Mouse (Mus musculus): ENCODE measurements around the gene Racgap1. TPM values are rescaled to one million over a fixed set of nuclear protein-coding genes. Genes with fewer than 3 reads are reported as not detected.

Gene Racgap1
- polyA plus RNA-seq, 1 experiment from 2014 or later: 75.7 TPM

DNA sequence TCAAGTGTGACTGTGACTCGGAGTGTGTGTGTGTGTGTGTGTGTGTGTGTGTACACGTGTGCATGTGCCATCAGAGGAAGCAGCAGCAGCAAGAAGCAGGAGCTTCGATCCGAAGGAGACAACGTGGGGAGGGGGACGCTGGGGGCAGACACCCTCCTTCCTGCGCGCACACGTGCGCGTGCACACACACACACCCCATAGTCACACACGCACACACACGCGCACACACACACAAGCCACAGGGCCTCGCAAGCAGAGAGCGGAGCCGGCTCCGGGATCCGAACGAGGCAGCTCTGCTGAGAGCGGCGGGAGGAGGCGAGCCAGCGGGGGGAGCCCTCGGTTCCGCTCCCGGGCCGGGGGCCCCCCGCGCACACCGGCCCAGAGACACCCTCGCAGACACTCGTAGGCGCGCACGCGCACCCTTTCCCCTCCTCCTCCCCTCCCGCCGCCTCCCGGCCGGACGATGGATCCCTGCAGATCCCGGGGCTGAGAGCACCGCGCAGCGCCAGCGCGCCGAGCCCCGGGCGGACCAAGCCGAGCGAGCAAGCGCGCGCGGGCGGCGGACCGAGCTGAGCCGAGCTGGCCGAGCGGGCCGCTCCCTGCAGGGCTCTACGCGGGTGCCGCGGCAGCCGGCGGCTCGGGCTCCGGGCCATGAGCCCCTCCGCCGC, 18.8 kb upstream of the Racgap1 start, which contains the start of gene Asic1:
TSS of gene Asic1 (plus strand) at position 215 of the 668 bp plus-strand sequence.
- peak; percentile 84 for ATAC-seq (ENCODE audit: low read depth)
- Histone ChIP-seq H3K9ac (ENCODE audit: low read depth, low read length) (peak within 1 kb of the TSS; percentile 67), H3K4me2 (ENCODE audit: low read depth, low read length) (peak within 1 kb of the TSS; percentile 98), H3K27me3 (replicated peaks; ENCODE audit: control insufficient read depth, insufficient read depth, low read length) (peaks cover 61% of the 10 kb centered on the region), H3K27ac (replicated peaks; ENCODE audit: low read depth, low read length) (no peak within 1 kb of the TSS), H3K9me3 (ENCODE audit: control insufficient read depth, low read length) (no peaks in the 10 kb centered on the region), H3K4me3 (ENCODE audit: low read depth, low read length) (peak within 1 kb of the TSS; percentile 65), H3K36me3 (ENCODE audit: control insufficient read depth, insufficient read depth, low read length) (no peaks in the 10 kb centered on the region), H3K4me1 (ENCODE audit: control insufficient read depth, insufficient read depth, low read length) (no peaks in the 10 kb centered on the region)
- 2% methylated on average over 13 of the region's 74 CpGs for WGBS
- DNase-seq (ENCODE audit: low spot score): peak; percentile 71

- 0% methylated on average over 1 of the region's 1 CpGs for WGBS
- DNase-seq (ENCODE audit: low spot score) (no peak), ATAC-seq (ENCODE audit: low read depth) (no peak)
- Histone ChIP-seq H3K9me3 (ENCODE audit: control insufficient read depth, low read length) (no peaks in the 10 kb centered on the region), H3K4me2 (ENCODE audit: low read depth, low read length) (0 out of 2 replicates have a peak overlapping the region, but pooled peaks have one; percentile 98), H3K9ac (ENCODE audit: low read depth, low read length) (no peak overlapping the region), H3K36me3 (ENCODE audit: control insufficient read depth, insufficient read depth, low read length) (no peaks in the 10 kb centered on the region), H3K27me3 (replicated peaks; ENCODE audit: control insufficient read depth, insufficient read depth, low read length) (peaks cover 64% of the 10 kb centered on the region), H3K27ac (replicated peaks; ENCODE audit: low read depth, low read length) (no peak overlapping the region), H3K4me3 (ENCODE audit: low read depth, low read length) (no peak overlapping the region), H3K4me1 (ENCODE audit: control insufficient read depth, insufficient read depth, low read length) (peaks cover under 1% of the 10 kb centered on the region; the same call in 1 of the 2 replicates)
Observed at GRCm38 (mm10) chr15:99669392-99669791, 17.9 kb upstream of the Racgap1 start.

DNA sequence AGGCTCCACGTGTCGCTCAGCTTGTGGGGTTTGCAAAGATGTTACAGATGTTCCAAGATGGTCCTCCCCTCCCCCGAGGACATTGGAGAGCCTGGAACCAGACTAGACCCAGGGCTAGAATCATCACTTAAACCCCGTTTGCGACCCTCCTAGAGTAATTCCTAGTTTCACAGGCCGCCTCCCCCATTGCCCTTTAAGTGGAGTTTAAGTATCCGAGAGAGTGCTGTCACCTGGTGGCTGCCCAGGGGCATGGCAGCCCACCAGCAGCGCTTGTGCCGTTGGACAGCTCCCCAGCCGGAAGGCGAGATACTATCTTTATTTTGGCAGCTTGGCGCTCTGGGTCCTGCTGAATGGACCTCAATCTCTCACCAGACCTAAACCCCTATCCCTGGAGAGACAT, 17.4 kb upstream of the Racgap1 start:
- Histone ChIP-seq H3K27me3 (replicated peaks; ENCODE audit: control insufficient read depth, insufficient read depth, low read length) (peaks cover 67% of the 10 kb centered on the region), H3K27ac (replicated peaks; ENCODE audit: low read depth, low read length) (no peak overlapping the region), H3K4me1 (ENCODE audit: control insufficient read depth, insufficient read depth, low read length) (peaks cover 6% of the 10 kb centered on the region), H3K9me3 (ENCODE audit: control insufficient read depth, low read length) (no peaks in the 10 kb centered on the region), H3K4me2 (ENCODE audit: low read depth, low read length) (no peak overlapping the region; the same call in 1 of the 2 replicates), H3K4me3 (ENCODE audit: low read depth, low read length) (no peak overlapping the region), H3K9ac (ENCODE audit: low read depth, low read length) (no peak overlapping the region), H3K36me3 (ENCODE audit: control insufficient read depth, insufficient read depth, low read length) (no peaks in the 10 kb centered on the region)
- DNase-seq (ENCODE audit: low spot score) (peak; percentile 89), ATAC-seq (ENCODE audit: low read depth) (no peak)
- 1% methylated on average over 12 of the region's 12 CpGs for WGBS

DNA sequence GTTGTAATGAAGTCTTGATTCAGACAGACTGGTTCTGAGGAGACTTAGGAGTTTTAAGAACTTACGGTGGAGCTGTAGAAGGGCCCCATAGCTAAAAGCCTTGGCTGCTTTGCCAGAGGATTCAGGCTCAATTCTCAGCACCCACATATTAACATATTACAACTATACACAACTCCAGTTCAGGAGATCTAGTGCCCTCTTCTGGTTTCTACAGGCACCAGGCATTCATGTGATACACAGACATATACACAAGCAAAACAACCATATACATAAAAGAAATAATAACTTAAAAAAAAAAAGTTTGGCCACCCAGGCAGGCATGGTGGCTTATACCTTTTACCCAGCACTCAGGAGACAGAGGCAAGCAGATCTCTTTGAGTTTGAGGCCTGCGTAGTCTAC, 16.1 kb upstream of the Racgap1 start:
- Histone ChIP-seq H3K4me2 (ENCODE audit: low read depth, low read length) (no peak overlapping the region), H3K4me1 (ENCODE audit: control insufficient read depth, insufficient read depth, low read length) (peaks cover 7% of the 10 kb centered on the region), H3K4me3 (ENCODE audit: low read depth, low read length) (no peak overlapping the region), H3K9ac (ENCODE audit: low read depth, low read length) (no peak overlapping the region), H3K36me3 (ENCODE audit: control insufficient read depth, insufficient read depth, low read length) (no peaks in the 10 kb centered on the region), H3K27ac (replicated peaks; ENCODE audit: low read depth, low read length) (no peak overlapping the region), H3K27me3 (replicated peaks; ENCODE audit: control insufficient read depth, insufficient read depth, low read length) (peaks cover 62% of the 10 kb centered on the region), H3K9me3 (ENCODE audit: control insufficient read depth, low read length) (no peaks in the 10 kb centered on the region)
- WGBS: 100% methylated on average over 2 of the region's 2 CpGs
- no peak for DNase-seq (ENCODE audit: low spot score)
- ATAC-seq (ENCODE audit: low read depth): no peak

DNA sequence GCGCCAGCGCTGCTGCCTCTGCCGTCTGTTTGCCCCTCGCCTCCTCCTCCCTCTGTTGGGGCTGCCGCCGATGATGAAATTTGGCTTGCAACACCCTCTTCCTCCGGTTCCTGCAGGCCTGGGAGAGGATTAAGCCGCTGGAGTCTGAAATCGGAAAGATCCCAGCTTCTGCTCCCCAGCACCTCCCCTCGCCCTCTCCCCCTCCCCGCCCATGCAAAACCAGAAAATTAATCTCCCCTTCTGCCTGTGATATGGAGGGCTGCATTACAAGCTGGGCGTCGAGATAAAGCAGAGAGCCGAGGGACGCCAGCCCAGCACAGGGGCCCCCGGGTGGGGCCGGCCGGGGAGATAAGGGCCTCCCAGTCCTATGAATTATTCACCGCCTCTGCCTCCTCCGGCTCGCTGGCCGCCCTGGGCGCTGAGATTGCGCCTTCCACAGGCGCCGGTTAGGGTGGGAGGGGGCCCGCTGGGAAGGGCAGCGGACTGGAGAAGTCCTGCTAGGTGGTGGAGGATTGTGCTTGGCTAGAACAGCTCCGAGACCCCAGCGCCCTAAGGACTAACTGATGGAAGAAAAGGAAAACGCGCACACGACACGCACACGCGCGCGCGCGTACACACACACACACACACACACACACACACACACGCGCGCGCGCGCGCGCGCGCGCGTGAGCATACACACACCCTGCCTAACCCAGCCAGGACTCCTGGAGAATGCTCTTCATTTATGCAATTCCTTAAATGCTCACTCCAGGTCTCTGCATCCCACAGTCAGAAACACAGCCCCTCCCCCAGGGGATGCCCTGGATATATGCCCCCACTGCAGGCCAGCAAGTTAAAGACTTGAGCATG, 13.4 kb upstream of the Racgap1 start:
- H3K9me3 ChIP-seq (ENCODE audit: control insufficient read depth, low read length): no peaks in the 10 kb centered on the region
- ATAC-seq (ENCODE audit: low read depth) (peak; percentile 61), DNase-seq (ENCODE audit: low spot score) (peak; percentile 86)
- H3K9ac ChIP-seq (ENCODE audit: low read depth, low read length): peak overlapping the region; percentile 58
- whole genome bisulfite sequencing: under 1% methylated on average over 44 of the region's 52 CpGs
- no peaks in the 10 kb centered on the region for H3K36me3 ChIP-seq (ENCODE audit: control insufficient read depth, insufficient read depth, low read length)
- H3K4me2 ChIP-seq (ENCODE audit: low read depth, low read length): peak overlapping the region; percentile 79
- peak overlapping the region; percentile 3; the same call in 1 of the 2 replicates for H3K27ac ChIP-seq (replicated peaks; ENCODE audit: low read depth, low read length)
- H3K4me1 ChIP-seq (ENCODE audit: control insufficient read depth, insufficient read depth, low read length): peaks cover 7% of the 10 kb centered on the region
- H3K4me3 ChIP-seq (ENCODE audit: low read depth, low read length): peak overlapping the region; percentile 43
- peaks cover 40% of the 10 kb centered on the region for H3K27me3 ChIP-seq (replicated peaks; ENCODE audit: control insufficient read depth, insufficient read depth, low read length)

GRCm38 (mm10) chr15:99663964-99664599, 12.6 kb upstream of the Racgap1 start:
- DNase-seq (ENCODE audit: low spot score) (peak; percentile 58), ATAC-seq (ENCODE audit: low read depth) (peak; percentile 38)
- no peak overlapping the region for H3K27ac ChIP-seq (replicated peaks; ENCODE audit: low read depth, low read length)
- peaks cover 7% of the 10 kb centered on the region for H3K4me1 ChIP-seq (ENCODE audit: control insufficient read depth, insufficient read depth, low read length)
- H3K27me3 ChIP-seq (replicated peaks; ENCODE audit: control insufficient read depth, insufficient read depth, low read length): peaks cover 32% of the 10 kb centered on the region
- H3K4me2 ChIP-seq (ENCODE audit: low read depth, low read length): peak overlapping the region; percentile 79
- WGBS: 3% methylated on average over 17 of the region's 17 CpGs
- peak overlapping the region; percentile 43 for H3K4me3 ChIP-seq (ENCODE audit: low read depth, low read length)
- H3K9me3 ChIP-seq (ENCODE audit: control insufficient read depth, low read length): no peaks in the 10 kb centered on the region
- peak overlapping the region; percentile 58 for H3K9ac ChIP-seq (ENCODE audit: low read depth, low read length)
- H3K36me3 ChIP-seq (ENCODE audit: control insufficient read depth, insufficient read depth, low read length): no peaks in the 10 kb centered on the region

DNA sequence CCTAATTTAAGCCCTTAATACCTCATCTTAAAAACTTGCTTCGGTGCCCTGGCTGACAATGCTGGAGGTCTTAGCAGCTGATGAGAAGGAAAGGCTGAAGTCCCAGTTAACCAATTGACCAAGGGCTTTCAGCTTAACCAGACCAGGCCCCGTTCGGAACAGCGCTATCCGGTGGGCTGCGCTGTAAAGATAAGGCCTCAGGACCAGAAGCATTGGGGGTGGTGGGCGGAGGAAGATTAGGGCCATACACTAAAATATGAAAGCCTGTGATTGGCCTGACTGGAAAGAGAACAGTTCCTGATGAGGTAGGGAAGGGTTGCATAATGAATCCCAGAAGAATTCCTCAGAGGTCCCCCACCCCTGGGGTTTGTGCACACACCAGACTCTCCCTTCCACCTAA, 10.9 kb upstream of the Racgap1 start:
- no peaks in the 10 kb centered on the region for H3K36me3 ChIP-seq (ENCODE audit: control insufficient read depth, insufficient read depth, low read length)
- peaks cover 7% of the 10 kb centered on the region for H3K4me1 ChIP-seq (ENCODE audit: control insufficient read depth, insufficient read depth, low read length)
- no peak overlapping the region for H3K27ac ChIP-seq (replicated peaks; ENCODE audit: low read depth, low read length)
- H3K4me2 ChIP-seq (ENCODE audit: low read depth, low read length): no peak overlapping the region
- 49% methylated on average over 7 of the region's 7 CpGs for WGBS
- H3K27me3 ChIP-seq (replicated peaks; ENCODE audit: control insufficient read depth, insufficient read depth, low read length): peaks cover 27% of the 10 kb centered on the region
- no peak for DNase-seq (ENCODE audit: low spot score)
- H3K4me3 ChIP-seq (ENCODE audit: low read depth, low read length): no peak overlapping the region
- no peaks in the 10 kb centered on the region for H3K9me3 ChIP-seq (ENCODE audit: control insufficient read depth, low read length)
- no peak overlapping the region for H3K9ac ChIP-seq (ENCODE audit: low read depth, low read length)
- ATAC-seq (ENCODE audit: low read depth): no peak

DNA sequence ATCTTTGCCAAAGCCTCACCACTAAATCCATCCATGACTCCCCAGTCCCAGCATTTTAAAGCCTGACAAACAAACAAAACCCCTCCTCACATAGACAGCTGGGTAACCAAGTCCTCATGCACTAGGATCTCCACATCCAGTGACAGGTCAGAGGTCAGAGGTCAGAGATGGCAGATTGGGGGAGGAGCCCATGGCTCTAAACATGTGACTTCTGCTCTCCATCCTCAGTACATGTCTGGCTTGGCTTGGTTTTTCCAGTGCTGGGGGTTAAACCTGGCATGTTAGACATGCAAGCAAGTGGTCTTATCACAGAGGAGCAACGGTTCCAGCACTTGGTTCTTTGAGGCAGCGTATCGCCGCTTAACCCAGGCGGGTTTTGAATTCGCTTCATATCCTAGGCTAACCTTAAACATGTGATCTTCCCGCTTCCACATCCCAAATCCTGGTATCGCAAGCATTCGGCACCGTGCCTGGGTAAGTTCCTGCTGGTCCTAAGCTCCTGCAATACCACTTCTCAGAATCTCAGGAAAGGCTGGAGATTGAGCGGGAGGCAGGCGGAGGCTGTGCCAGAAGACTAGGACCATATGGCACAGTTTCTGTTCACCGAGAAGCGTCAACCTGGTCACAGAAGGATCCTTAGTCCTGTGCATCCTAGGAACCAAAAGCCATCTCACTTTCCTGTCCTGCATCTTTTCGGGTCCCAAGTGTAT, 9.8 kb upstream of the Racgap1 start:
- Histone ChIP-seq H3K4me1 (ENCODE audit: control insufficient read depth, insufficient read depth, low read length) (peaks cover 7% of the 10 kb centered on the region), H3K36me3 (ENCODE audit: control insufficient read depth, insufficient read depth, low read length) (no peaks in the 10 kb centered on the region), H3K27ac (replicated peaks; ENCODE audit: low read depth, low read length) (no peak overlapping the region), H3K4me2 (ENCODE audit: low read depth, low read length) (no peak overlapping the region), H3K27me3 (replicated peaks; ENCODE audit: control insufficient read depth, insufficient read depth, low read length) (peaks cover 25% of the 10 kb centered on the region), H3K4me3 (ENCODE audit: low read depth, low read length) (no peak overlapping the region), H3K9ac (ENCODE audit: low read depth, low read length) (no peak overlapping the region), H3K9me3 (ENCODE audit: control insufficient read depth, low read length) (no peaks in the 10 kb centered on the region)
- DNase-seq (ENCODE audit: low spot score) (no peak), ATAC-seq (ENCODE audit: low read depth) (no peak)
- 89% methylated on average over 15 of the region's 15 CpGs for WGBS

Measured in embryonic facial prominence, embryonic 14.5 days (tissue).